Mouse (Mus musculus) brain, embryonic 14.5 days (tissue): Measurements from ENCODE around the gene Gm4779. TPM values are rescaled to one million over a fixed set of nuclear protein-coding genes. Genes with fewer than 3 reads are reported as not detected.
"Not testable (repeated sequence)": the region's sequence is repeated elsewhere in the genome, so short reads cannot be mapped to it uniquely, and the experiment has no call there.

Source experiments
- DNase-seq: peaks from one replicate; pipeline ENCODE4 v3.0.0-alpha.2; 2011; ENCODE audit warnings: low read depth
- CTCF ChIP-seq: fragments of 200-500 bp; IDR thresholded peaks from 2 replicates; pipeline ENCODE4 v1.5.1; 2012; ENCODE audit warnings: inconsistent platforms, mild to moderate bottlenecking, moderate library complexity, borderline replicate concordance; ENCODE audit not compliant: insufficient read depth, insufficient read length; ENCODE audit errors: extremely low read depth
- POLR2A ChIP-seq: fragments of 200-500 bp; IDR thresholded peaks from 2 replicates; pipeline ENCODE4 v1.6.1; 2012; ENCODE audit warnings: mild to moderate bottlenecking, inconsistent platforms, borderline replicate concordance; ENCODE audit not compliant: poor library complexity, insufficient read depth, insufficient read length, severe bottlenecking; ENCODE audit errors: extremely low read depth
- polyA plus RNA-seq: library from polyadenylated mRNA; depleted of rRNA; stranded (reverse); fragments of >200 nt; gene quantifications from 2 replicates; pipeline ENCODE4 v1.2.3, GENCODE M21; 2012; rRNA removed

The Gm4779 gene
- polyA plus RNA-seq: 0.05 and 0.29 TPM in 2 replicates

GRCm38 (mm10) chrX:101794342-101794741 is at the start of gene Gm4779, which contains the start of gene 8030474K03Rik:
TSS of gene Gm4779 (minus strand) at chrX:101794423.
TSS of gene 8030474K03Rik (plus strand) at chrX:101794656.
- no peak for DNase-seq
- TF ChIP-seq POLR2A (no peak), CTCF (no peak)

- not testable (repeated sequence) for DNase-seq
These were observed 25.8 kb upstream of the Gm4779 start for GRCm38 (mm10) chrX:101819980-101820379.

- DNase-seq: peak; percentile 7
- TF ChIP-seq POLR2A: no peak
- TF ChIP-seq CTCF: peak; percentile 32; the same call in 1 of the 2 replicates
These were observed 24.9 kb upstream of the Gm4779 start for GRCm38 (mm10) chrX:101819163-101819562.

- no peak for DNase-seq
- no peak for TF ChIP-seq CTCF
- TF ChIP-seq POLR2A: no peak
These were observed 17.5 kb upstream of the Gm4779 start for GRCm38 (mm10) chrX:101811750-101812149.

- DNase-seq: peak; percentile 67
- peak; percentile 44; the same call in 1 of the 2 replicates for TF ChIP-seq CTCF
- TF ChIP-seq POLR2A: no peak
These were observed 11.3 kb upstream of the Gm4779 start for GRCm38 (mm10) chrX:101805512-101805911.

- peak; percentile 72 for DNase-seq
- no peak for TF ChIP-seq POLR2A
- TF ChIP-seq CTCF: peak; percentile 75
These were observed 2.7 kb downstream of the Gm4779 start for GRCm38 (mm10) chrX:101791551-101791950.

GRCm38 (mm10) chrX:101772035-101772434 is 22.2 kb downstream of the Gm4779 start:
- TF ChIP-seq CTCF (peak; percentile 73; the same call in 1 of the 2 replicates), POLR2A (no peak)
- peak; percentile 69 for DNase-seq

GRCm38 (mm10) chrX:101770307-101770706 is 23.9 kb downstream of the Gm4779 start:
- TF ChIP-seq CTCF (no peak), POLR2A (no peak)
- DNase-seq: no peak

- DNase-seq: no peak
- TF ChIP-seq CTCF: no peak
- TF ChIP-seq POLR2A: no peak
These were observed 24.7 kb downstream of the Gm4779 start for GRCm38 (mm10) chrX:101769478-101769877.

- no peak for TF ChIP-seq POLR2A
These were observed 26.9 kb downstream of the Gm4779 start for GRCm38 (mm10) chrX:101767280-101767679.

GRCm38 (mm10) chrX:101765111-101765510 is 29.1 kb downstream of the Gm4779 start:
- no peak for DNase-seq
- TF ChIP-seq POLR2A: no peak
- TF ChIP-seq CTCF: no peak

More at GRCm38 (mm10) chrX:101767280-101767679, 26.9 kb downstream of the Gm4779 start:
- DNase-seq: no peak

- DNase-seq: no peak
- TF ChIP-seq POLR2A (no peak), CTCF (no peak)
These were observed 29.6 kb downstream of the Gm4779 start for GRCm38 (mm10) chrX:101764621-101765020.

- peak; percentile 64 for DNase-seq
These were observed 39.7 kb downstream of the Gm4779 start for GRCm38 (mm10) chrX:101754478-101754877.

GRCm38 (mm10) chrX:101750144-101750543 is 44.1 kb downstream of the Gm4779 start:
- TF ChIP-seq POLR2A (no peak), CTCF (no peak)
- DNase-seq: peak; percentile 51

More at GRCm38 (mm10) chrX:101754478-101754877, 39.7 kb downstream of the Gm4779 start:
- no peak for TF ChIP-seq CTCF
- no peak for TF ChIP-seq POLR2A
